Mouse (Mus musculus): ENCODE data around the gene Pkm. TPM values are rescaled to one million over a fixed set of nuclear protein-coding genes. Genes with fewer than 3 reads are reported as not detected.

The Pkm gene
- polyA plus RNA-seq, 1 experiment from 2014 or later = 1,587 TPM

GRCm38 (mm10) chr9:59667904-59668303, 11.7 kb downstream of the Pkm start:
- 91% methylated on average over 6 of the region's 6 CpGs for WGBS
- no peak overlapping the region for H3K9ac ChIP-seq
- no peaks in the 10 kb centered on the region for H3K9me3 ChIP-seq (replicated peaks)
- no peak overlapping the region for H3K27ac ChIP-seq
- no peak for ATAC-seq
- H3K4me3 ChIP-seq = no peak overlapping the region
- no peak overlapping the region for H3K4me2 ChIP-seq
- no peaks in the 10 kb centered on the region for H3K27me3 ChIP-seq
- H3K36me3 ChIP-seq (ENCODE audit: poor library complexity, severe bottlenecking) = peaks cover 98% of the 10 kb centered on the region
- peaks cover 23% of the 10 kb centered on the region for H3K4me1 ChIP-seq

GRCm38 (mm10) chr9:59668473-59668872, 12.3 kb downstream of the Pkm start:
- no peaks in the 10 kb centered on the region for H3K9me3 ChIP-seq (replicated peaks)
- no peak overlapping the region for H3K4me2 ChIP-seq
- H3K9ac ChIP-seq = no peak overlapping the region
- 68% methylated on average over 7 of the region's 7 CpGs for WGBS
- no peak for ATAC-seq
- no peak overlapping the region for H3K27ac ChIP-seq
- no peak overlapping the region for H3K4me3 ChIP-seq
- peaks cover 98% of the 10 kb centered on the region for H3K36me3 ChIP-seq (ENCODE audit: poor library complexity, severe bottlenecking)
- H3K27me3 ChIP-seq = no peaks in the 10 kb centered on the region
- H3K4me1 ChIP-seq = peaks cover 17% of the 10 kb centered on the region

- H3K9me3 ChIP-seq (replicated peaks) = no peaks in the 10 kb centered on the region
- no peak for ATAC-seq
- H3K4me3 ChIP-seq = no peak overlapping the region
- peaks cover 10% of the 10 kb centered on the region for H3K4me1 ChIP-seq
- H3K27ac ChIP-seq = no peak overlapping the region
- no peak overlapping the region for H3K4me2 ChIP-seq
- no peaks in the 10 kb centered on the region for H3K27me3 ChIP-seq
- WGBS = 80% methylated on average over 4 of the region's 4 CpGs
- H3K9ac ChIP-seq = no peak overlapping the region
- peaks cover 97% of the 10 kb centered on the region for H3K36me3 ChIP-seq (ENCODE audit: poor library complexity, severe bottlenecking)
Observed at GRCm38 (mm10) chr9:59669172-59669571, 13.0 kb downstream of the Pkm start.

GRCm38 (mm10) chr9:59672195-59672894, 16.2 kb downstream of the Pkm start:
- no peak overlapping the region for H3K9ac ChIP-seq
- no peaks in the 10 kb centered on the region for H3K4me1 ChIP-seq
- no peak for ATAC-seq
- peaks cover 98% of the 10 kb centered on the region for H3K36me3 ChIP-seq (ENCODE audit: poor library complexity, severe bottlenecking)
- no peak overlapping the region for H3K27ac ChIP-seq
- H3K4me2 ChIP-seq = no peak overlapping the region
- no peaks in the 10 kb centered on the region for H3K27me3 ChIP-seq
- H3K9me3 ChIP-seq (replicated peaks) = no peaks in the 10 kb centered on the region
- no peak overlapping the region for H3K4me3 ChIP-seq
- 86% methylated on average over 12 of the region's 12 CpGs for WGBS

GRCm38 (mm10) chr9:59673427-59673826, 17.3 kb downstream of the Pkm start:
- H3K4me3 ChIP-seq = no peak overlapping the region
- no peaks in the 10 kb centered on the region for H3K4me1 ChIP-seq
- no peaks in the 10 kb centered on the region for H3K27me3 ChIP-seq
- no peak overlapping the region for H3K4me2 ChIP-seq
- no peak overlapping the region for H3K27ac ChIP-seq
- no peaks in the 10 kb centered on the region for H3K9me3 ChIP-seq (replicated peaks)
- ATAC-seq = no peak
- 77% methylated on average over 2 of the region's 2 CpGs for WGBS
- H3K36me3 ChIP-seq (ENCODE audit: poor library complexity, severe bottlenecking) = peaks cover 98% of the 10 kb centered on the region
- no peak overlapping the region for H3K9ac ChIP-seq

GRCm38 (mm10) chr9:59675598-59675997, 19.4 kb downstream of the Pkm start:
- Histone ChIP-seq H3K4me2 (no peak overlapping the region), H3K9me3 (replicated peaks) (no peaks in the 10 kb centered on the region), H3K4me1 (peaks cover 13% of the 10 kb centered on the region), H3K27ac (no peak overlapping the region), H3K4me3 (no peak overlapping the region), H3K36me3 (ENCODE audit: poor library complexity, severe bottlenecking) (peaks cover 90% of the 10 kb centered on the region), H3K9ac (no peak overlapping the region), H3K27me3 (peaks cover 5% of the 10 kb centered on the region)
- 88% methylated on average over 14 of the region's 14 CpGs for WGBS
- no peak for ATAC-seq

- Histone ChIP-seq H3K9ac (no peak overlapping the region), H3K36me3 (ENCODE audit: poor library complexity, severe bottlenecking) (peaks cover 63% of the 10 kb centered on the region), H3K27me3 (peaks cover 20% of the 10 kb centered on the region), H3K4me2 (no peak overlapping the region), H3K27ac (no peak overlapping the region), H3K4me3 (no peak overlapping the region), H3K9me3 (replicated peaks) (no peaks in the 10 kb centered on the region), H3K4me1 (peaks cover 15% of the 10 kb centered on the region)
- ATAC-seq = no peak
- WGBS = 29% methylated on average over 1 of the region's 1 CpGs
Observed at GRCm38 (mm10) chr9:59678313-59678712, 22.1 kb downstream of the Pkm start.

- Histone ChIP-seq H3K27ac (no peak within 1 kb of the TSS; the same call in 1 of the 2 replicates), H3K4me2 (peak within 1 kb of the TSS; percentile 92), H3K9me3 (replicated peaks) (no peaks in the 10 kb centered on the region), H3K4me1 (peaks cover 15% of the 10 kb centered on the region), H3K36me3 (ENCODE audit: poor library complexity, severe bottlenecking) (peaks cover 48% of the 10 kb centered on the region), H3K4me3 (peak within 1 kb of the TSS; percentile 52), H3K9ac (peak within 1 kb of the TSS; percentile 70), H3K27me3 (peaks cover 20% of the 10 kb centered on the region)
- WGBS = 2% methylated on average over 47 of the region's 47 CpGs
- peak; percentile 97 for ATAC-seq
Observed at GRCm38 (mm10) chr9:59679678-59680533, 23.7 kb downstream of the Pkm start, which contains the start of gene Gramd2. Gene Gramd2 (plus strand): TSS chr9:59680144.

- Histone ChIP-seq H3K4me1 (peaks cover 15% of the 10 kb centered on the region), H3K27ac (no peak overlapping the region), H3K9me3 (replicated peaks) (no peaks in the 10 kb centered on the region), H3K9ac (peak overlapping the region; percentile 70), H3K4me2 (peak overlapping the region; percentile 92), H3K27me3 (peaks cover 20% of the 10 kb centered on the region), H3K4me3 (peak overlapping the region; percentile 52), H3K36me3 (ENCODE audit: poor library complexity, severe bottlenecking) (peaks cover 42% of the 10 kb centered on the region)
- 9% methylated on average over 16 of the region's 16 CpGs for WGBS
- peak; percentile 17; the same call in 1 of the 2 replicates for ATAC-seq
Observed at GRCm38 (mm10) chr9:59680534-59680875, 24.3 kb downstream of the Pkm start.

GRCm38 (mm10) chr9:59684020-59684419, 27.9 kb downstream of the Pkm start:
- Histone ChIP-seq H3K36me3 (ENCODE audit: poor library complexity, severe bottlenecking) (peaks cover 8% of the 10 kb centered on the region), H3K9me3 (replicated peaks) (no peaks in the 10 kb centered on the region), H3K9ac (no peak overlapping the region), H3K4me2 (no peak overlapping the region), H3K4me3 (no peak overlapping the region), H3K4me1 (peaks cover 15% of the 10 kb centered on the region), H3K27ac (no peak overlapping the region), H3K27me3 (peaks cover 20% of the 10 kb centered on the region)
- ATAC-seq = no peak
- WGBS = 84% methylated on average over 2 of the region's 2 CpGs

GRCm38 (mm10) chr9:59687416-59688046, 31.4 kb downstream of the Pkm start:
- 43% methylated on average over 6 of the region's 6 CpGs for WGBS

GRCm38 (mm10) chr9:59691635-59692094, 35.5 kb downstream of the Pkm start:
- Histone ChIP-seq H3K36me3 (ENCODE audit: poor library complexity, severe bottlenecking) (no peaks in the 10 kb centered on the region), H3K4me3 (peak overlapping the region; percentile 34), H3K9me3 (replicated peaks) (no peaks in the 10 kb centered on the region), H3K27ac (peak overlapping the region; percentile 59; the same call in 1 of the 2 replicates), H3K27me3 (peaks cover 3% of the 10 kb centered on the region; the same call in 1 of the 2 replicates), H3K4me1 (peaks cover 23% of the 10 kb centered on the region), H3K4me2 (peak overlapping the region; percentile 67), H3K9ac (peak overlapping the region; percentile 60)
- peak; percentile 93 for ATAC-seq
- WGBS = 1% methylated on average over 23 of the region's 23 CpGs

More at GRCm38 (mm10) chr9:59687416-59688046, 31.4 kb downstream of the Pkm start:
- Histone ChIP-seq H3K4me3 (no peak overlapping the region), H3K9ac (no peak overlapping the region), H3K36me3 (ENCODE audit: poor library complexity, severe bottlenecking) (no peaks in the 10 kb centered on the region), H3K9me3 (replicated peaks) (no peaks in the 10 kb centered on the region), H3K4me1 (peaks cover 15% of the 10 kb centered on the region), H3K27ac (no peak overlapping the region), H3K4me2 (no peak overlapping the region), H3K27me3 (no peaks in the 10 kb centered on the region)
- ATAC-seq = no peak
